Mouse (Mus musculus) liver, embryonic 11.5 days (tissue): Measurements from ENCODE around the gene Ncam1. TPM values are rescaled to one million over a fixed set of nuclear protein-coding genes. Genes with fewer than 3 reads are reported as not detected.

Experiments used
- ATAC-seq: fragments of 200-750 bp; cut with Nextera tagmentation; replicated peaks from 2 replicates; pipeline ENCODE4 v1.8.0; 2017; ENCODE audit warnings: moderate number of reproducible peaks, mild to moderate bottlenecking, moderate TSS enrichment, moderate library complexity; ENCODE audit not compliant: low FRiP score
- DNase-seq: peaks from one replicate; pipeline ENCODE4 v3.0.0-alpha.2; 2017; ENCODE audit warnings: low spot score
- H3K27ac ChIP-seq: fragments of 300-500 bp; sonication (generic); 2 replicates; pipeline ENCODE4 v1.5.1; 2014; ENCODE audit warnings: mild to moderate bottlenecking, low read depth, low read length, control low read depth
- H3K27me3 ChIP-seq: fragments of 300-500 bp; sonication (generic); replicated peaks from 2 replicates; pipeline ENCODE4 v1.6.1; 2014; ENCODE audit warnings: low read length, mixed read lengths; ENCODE audit not compliant: control insufficient read depth, insufficient read depth
- H3K36me3 ChIP-seq: fragments of 300-500 bp; sonication (generic); 2 replicates; pipeline ENCODE4 v1.6.1; 2014; ENCODE audit warnings: mild to moderate bottlenecking, low read length, moderate library complexity, mixed read lengths; ENCODE audit not compliant: control insufficient read depth, insufficient read depth
- H3K4me1 ChIP-seq: fragments of 300-500 bp; sonication (generic); replicated peaks from 2 replicates; pipeline ENCODE4 v1.6.1; 2014; ENCODE audit warnings: low read length, mixed read lengths; ENCODE audit not compliant: control insufficient read depth, insufficient read depth
- H3K4me2 ChIP-seq: fragments of 300-500 bp; sonication (generic); 2 replicates; pipeline ENCODE4 v1.6.1; 2014; ENCODE audit warnings: mild to moderate bottlenecking, control low read depth, moderate library complexity
- H3K4me3 ChIP-seq: fragments of 300-500 bp; sonication (generic); 2 replicates; pipeline ENCODE4 v1.5.1; 2014; ENCODE audit warnings: low read depth, low read length, control low read depth
- H3K9ac ChIP-seq: fragments of 300-500 bp; sonication (generic); 2 replicates; pipeline ENCODE4 v1.6.1; 2014; ENCODE audit warnings: low read depth, low read length, control low read depth
- H3K9me3 ChIP-seq: fragments of 300-500 bp; sonication (generic); 2 replicates; pipeline ENCODE4 v1.6.1; 2016; ENCODE audit warnings: low read length, inconsistent platforms, mixed read lengths; ENCODE audit not compliant: control insufficient read depth
- WGBS: fragments of 180-500 bp; shearing (Covaris S2); extraction: QIAGEN DNeasy Blood & Tissue Kit; methylation state at CpG from one replicate; pipeline ENCODE4 v1.1.7; 2014; 5-methylcytosine and 5-hydroxymethylcytosine counted together
- polyA plus RNA-seq: library from polyadenylated mRNA; unstranded; fragments of >200 nt; fragmentation: Nextera tagmentation; extraction: Ambion mirVana; gene quantifications from 2 replicates; pipeline ENCODE4 v1.2.1, GENCODE M21; 2014

Gene Ncam1
- polyA plus RNA-seq, 1 experiment from 2014 or later, result 20.1 TPM

DNA sequence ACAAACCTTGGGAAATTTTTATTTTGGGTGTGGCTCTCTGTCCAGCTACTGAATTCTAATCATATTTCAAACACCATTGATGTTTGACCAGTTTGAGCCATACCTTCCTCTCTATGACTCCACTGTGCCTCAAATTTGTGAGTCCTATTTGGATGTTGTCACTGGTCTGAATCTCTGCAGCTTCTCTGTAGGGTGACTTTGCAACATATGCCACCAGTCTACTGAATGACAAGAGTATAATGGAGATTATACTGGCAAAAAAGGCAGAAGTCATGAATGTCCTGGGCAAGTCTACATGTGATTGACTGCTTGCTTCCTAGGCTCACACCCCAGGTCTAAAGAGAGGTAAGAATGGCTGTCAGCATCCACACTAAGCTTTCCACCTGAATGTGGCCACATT lies 186.3 kb downstream of the Ncam1 start:
- ATAC-seq (no peak), DNase-seq (no peak)
- Histone ChIP-seq H3K4me1 (no peaks in the 10 kb centered on the region), H3K27me3 (no peaks in the 10 kb centered on the region), H3K9me3 (no peaks in the 10 kb centered on the region), H3K27ac (no peak overlapping the region), H3K4me2 (no peak overlapping the region), H3K4me3 (no peak overlapping the region), H3K9ac (no peak overlapping the region), H3K36me3 (no peaks in the 10 kb centered on the region)

- Histone ChIP-seq H3K4me2 (no peak overlapping the region), H3K27ac (no peak overlapping the region), H3K36me3 (no peaks in the 10 kb centered on the region), H3K9me3 (no peaks in the 10 kb centered on the region), H3K4me3 (no peak overlapping the region), H3K4me1 (no peaks in the 10 kb centered on the region), H3K9ac (no peak overlapping the region), H3K27me3 (no peaks in the 10 kb centered on the region)
- DNase-seq (no peak), ATAC-seq (no peak)
- WGBS, result 53% methylated on average over 2 of the region's 2 CpGs
Measured at GRCm38 (mm10) chr9:49608191-49608590, 190.5 kb downstream of the Ncam1 start.

GRCm38 (mm10) chr9:49606717-49607116 lies 192.0 kb downstream of the Ncam1 start:
- Histone ChIP-seq H3K9ac (no peak overlapping the region), H3K9me3 (no peaks in the 10 kb centered on the region), H3K27ac (no peak overlapping the region), H3K4me3 (no peak overlapping the region), H3K27me3 (no peaks in the 10 kb centered on the region), H3K4me2 (no peak overlapping the region), H3K4me1 (no peaks in the 10 kb centered on the region), H3K36me3 (no peaks in the 10 kb centered on the region)
- ATAC-seq (no peak), DNase-seq (no peak)
- 53% methylated on average over 2 of the region's 2 CpGs for WGBS

DNA sequence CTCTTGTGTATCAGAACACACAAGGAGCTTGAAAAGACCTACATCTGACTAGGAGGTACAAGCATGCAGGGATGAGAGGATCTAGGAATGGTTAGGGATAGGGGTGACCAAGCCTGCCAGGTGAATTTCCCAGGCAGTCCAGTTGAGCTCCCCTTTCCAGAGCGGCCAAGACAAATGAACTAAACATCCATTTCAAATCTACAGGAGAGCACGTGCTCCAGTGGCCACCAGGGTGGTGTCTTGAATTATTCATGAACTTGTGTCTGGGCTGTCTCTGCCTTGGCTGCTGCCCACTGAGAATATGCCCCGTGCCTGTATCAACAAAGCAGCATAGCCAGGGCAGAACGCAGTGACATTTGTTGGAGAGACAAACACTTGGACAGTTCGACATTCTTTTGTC lies 192.4 kb downstream of the Ncam1 start:
- Histone ChIP-seq H3K4me3 (no peak overlapping the region), H3K9ac (no peak overlapping the region), H3K9me3 (no peaks in the 10 kb centered on the region), H3K36me3 (no peaks in the 10 kb centered on the region), H3K27me3 (no peaks in the 10 kb centered on the region), H3K27ac (no peak overlapping the region), H3K4me2 (no peak overlapping the region), H3K4me1 (no peaks in the 10 kb centered on the region)
- ATAC-seq, result no peak
- 50% methylated on average over 5 of the region's 5 CpGs for WGBS
- no peak for DNase-seq

DNA sequence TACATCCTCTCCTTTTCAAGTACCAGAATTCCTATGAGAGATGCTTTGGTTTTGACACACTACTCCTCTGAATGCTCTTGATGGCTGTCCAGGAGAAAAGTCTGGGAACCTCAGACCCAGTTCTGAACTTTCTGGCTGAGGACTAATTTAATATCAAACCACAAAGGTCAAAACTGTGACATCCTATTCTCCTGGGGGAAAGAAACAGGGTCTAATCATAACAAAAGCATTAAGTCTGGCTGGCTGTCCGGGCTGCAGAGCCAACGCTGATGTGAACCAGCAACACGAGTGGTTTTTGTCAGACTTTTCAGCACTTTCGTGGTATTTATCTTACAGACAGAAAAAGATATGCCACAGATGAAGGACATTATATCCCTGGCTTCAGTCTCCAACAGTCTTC lies 192.9 kb downstream of the Ncam1 start:
- no peaks in the 10 kb centered on the region for H3K9me3 ChIP-seq
- H3K4me1 ChIP-seq, result no peaks in the 10 kb centered on the region
- H3K4me3 ChIP-seq, result no peak overlapping the region
- H3K27ac ChIP-seq, result no peak overlapping the region
- DNase-seq, result no peak
- no peak overlapping the region for H3K9ac ChIP-seq
- 57% methylated on average over 4 of the region's 4 CpGs for WGBS
- no peaks in the 10 kb centered on the region for H3K27me3 ChIP-seq
- no peaks in the 10 kb centered on the region for H3K36me3 ChIP-seq
- ATAC-seq, result no peak
- no peak overlapping the region for H3K4me2 ChIP-seq

DNA sequence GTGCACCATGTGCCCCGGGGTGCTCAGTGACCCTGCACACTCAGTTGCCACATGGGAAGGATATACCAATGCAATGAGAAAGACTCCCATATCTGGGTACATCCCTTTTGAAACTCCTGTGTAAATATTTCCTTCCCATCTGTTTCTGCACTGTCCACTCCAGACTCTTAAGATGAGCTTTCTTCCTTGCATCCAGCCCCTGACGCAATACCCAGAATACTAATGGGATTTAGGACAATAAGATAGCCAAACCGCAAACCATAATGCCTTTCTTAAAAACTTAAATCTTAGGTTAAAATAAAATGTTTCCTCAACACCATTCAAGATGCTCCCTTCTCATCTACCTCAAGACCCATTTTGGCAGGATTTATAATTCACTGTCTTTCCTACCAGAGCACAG lies 193.4 kb downstream of the Ncam1 start:
- H3K4me1 ChIP-seq, result no peaks in the 10 kb centered on the region
- H3K9me3 ChIP-seq, result no peaks in the 10 kb centered on the region
- no peaks in the 10 kb centered on the region for H3K27me3 ChIP-seq
- 84% methylated on average over 3 of the region's 3 CpGs for WGBS
- DNase-seq (no peak), ATAC-seq (no peak)
- no peak overlapping the region for H3K27ac ChIP-seq
- H3K4me3 ChIP-seq, result no peak overlapping the region
- H3K36me3 ChIP-seq, result no peaks in the 10 kb centered on the region
- H3K4me2 ChIP-seq, result no peak overlapping the region
- H3K9ac ChIP-seq, result no peak overlapping the region

DNA sequence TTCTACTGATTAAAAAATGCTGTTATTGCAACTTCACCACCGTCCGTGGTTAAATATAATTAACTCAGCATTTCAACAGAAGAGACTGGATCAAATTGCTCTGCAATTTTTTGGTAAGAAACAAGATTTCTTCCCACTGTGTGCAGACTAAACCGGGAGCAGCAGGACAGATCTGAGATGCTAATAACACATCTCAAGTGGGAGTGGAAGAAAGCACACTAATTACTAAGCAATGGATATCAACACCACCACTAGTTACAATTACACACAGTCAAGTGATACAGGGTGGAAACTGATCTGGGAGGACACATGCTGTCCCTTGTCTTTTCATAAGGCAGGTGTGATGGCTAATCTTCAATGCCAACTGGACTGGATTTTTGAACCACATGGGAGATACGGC lies 197.5 kb downstream of the Ncam1 start:
- no peaks in the 10 kb centered on the region for H3K36me3 ChIP-seq
- no peak overlapping the region for H3K4me2 ChIP-seq
- no peak overlapping the region for H3K4me3 ChIP-seq
- H3K4me1 ChIP-seq, result no peaks in the 10 kb centered on the region
- DNase-seq, result no peak
- no peaks in the 10 kb centered on the region for H3K27me3 ChIP-seq
- no peak for ATAC-seq
- no peak overlapping the region for H3K27ac ChIP-seq
- H3K9me3 ChIP-seq, result no peaks in the 10 kb centered on the region
- H3K9ac ChIP-seq, result no peak overlapping the region
- 81% methylated on average over 4 of the region's 4 CpGs for whole genome bisulfite sequencing

DNA sequence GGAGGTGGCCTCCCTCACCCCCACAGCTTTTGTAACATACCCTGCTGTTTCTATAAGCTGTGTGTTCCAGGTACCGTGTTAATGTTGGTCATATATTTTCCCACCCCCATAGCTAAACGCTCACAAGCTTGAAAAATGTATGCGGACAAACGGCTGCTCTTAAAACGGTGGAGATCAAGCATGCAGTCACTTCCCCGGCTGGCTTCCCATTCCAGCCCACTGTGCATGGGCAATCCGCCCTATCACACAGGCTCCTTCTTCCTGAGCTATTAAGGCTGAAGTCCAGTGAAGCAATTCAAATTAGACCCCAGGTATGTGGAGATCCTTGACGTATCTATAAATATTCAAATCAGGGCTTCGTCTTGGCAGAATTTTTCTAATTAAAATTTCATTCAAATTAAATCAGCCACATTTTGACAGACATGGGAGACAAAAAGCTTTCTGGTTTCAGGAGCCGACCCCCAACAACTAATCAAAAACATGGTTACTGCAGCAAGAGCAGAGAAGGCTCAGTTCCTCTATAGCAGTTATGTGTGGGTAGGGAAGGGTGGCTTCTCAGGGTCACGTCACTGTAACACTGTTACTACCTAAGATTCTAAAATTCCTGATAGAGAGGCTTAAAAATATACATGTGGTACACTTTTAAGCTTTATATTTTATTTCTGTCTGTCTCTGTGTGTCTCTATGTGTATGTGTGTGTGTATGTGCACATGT lies 202.9 kb downstream of the Ncam1 start:
- no peaks in the 10 kb centered on the region; the same call in 1 of the 2 replicates for H3K4me1 ChIP-seq
- ATAC-seq, result no peak
- H3K9ac ChIP-seq, result no peak overlapping the region
- WGBS, result 73% methylated on average over 11 of the region's 11 CpGs
- no peaks in the 10 kb centered on the region for H3K27me3 ChIP-seq
- no peak for DNase-seq
- no peak overlapping the region for H3K4me2 ChIP-seq
- H3K4me3 ChIP-seq, result no peak overlapping the region
- H3K36me3 ChIP-seq, result no peaks in the 10 kb centered on the region
- no peaks in the 10 kb centered on the region for H3K9me3 ChIP-seq
- no peak overlapping the region for H3K27ac ChIP-seq

DNA sequence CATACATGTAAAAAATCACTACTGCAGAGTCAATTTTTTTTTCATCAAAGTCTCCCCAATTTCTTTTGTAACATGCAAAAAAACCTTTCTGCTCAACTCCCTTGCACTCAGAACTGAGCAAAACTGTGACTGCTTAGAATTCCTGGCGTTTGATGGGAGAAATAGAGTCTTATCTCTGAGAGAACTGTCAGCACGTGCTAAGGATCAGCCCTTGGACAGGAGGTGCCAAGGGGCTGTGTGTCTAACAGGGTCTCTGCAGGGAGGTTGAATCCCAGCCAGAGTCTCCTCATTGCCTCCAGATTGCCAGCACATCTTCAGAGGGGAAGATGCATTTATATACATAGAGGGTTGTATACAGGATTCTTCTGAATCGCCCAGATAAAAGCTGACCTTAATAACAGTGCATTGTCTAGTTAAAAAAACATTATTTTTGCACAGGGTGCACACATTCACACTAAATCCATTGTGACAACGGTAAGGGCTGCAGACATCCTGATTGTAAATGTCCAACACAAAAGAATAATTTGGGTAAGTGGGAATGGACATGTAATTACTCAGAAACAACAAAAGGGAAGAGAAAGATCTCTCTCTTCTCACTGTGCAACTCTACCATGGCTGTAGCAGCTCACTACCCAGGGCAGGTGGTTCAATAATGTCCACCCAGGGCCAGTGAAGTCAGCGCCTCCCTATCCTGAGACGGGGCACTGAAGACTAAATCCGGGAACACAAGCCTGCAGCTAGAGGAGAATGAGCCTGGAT lies 203.7 kb downstream of the Ncam1 start:
- Histone ChIP-seq H3K4me2 (no peak overlapping the region), H3K27ac (no peak overlapping the region)

More for the DNA sequence above, 203.7 kb downstream of the Ncam1 start:
- no peak for ATAC-seq
- DNase-seq, result no peak
- H3K4me1 ChIP-seq, result no peaks in the 10 kb centered on the region; the same call in 1 of the 2 replicates
- no peak overlapping the region for H3K4me3 ChIP-seq
- no peaks in the 10 kb centered on the region for H3K36me3 ChIP-seq
- WGBS, result 48% methylated on average over 7 of the region's 7 CpGs
- no peaks in the 10 kb centered on the region for H3K27me3 ChIP-seq
- no peaks in the 10 kb centered on the region for H3K9me3 ChIP-seq
- no peak overlapping the region for H3K9ac ChIP-seq
